Mouse (Mus musculus) forebrain, embryonic 12.5 days (tissue): ENCODE results near the gene Gm20388. TPM values are rescaled to one million over a fixed set of nuclear protein-coding genes. Genes with fewer than 3 reads are reported as not detected.

ENCODE experiments used
- ATAC-seq: fragments of 200-750 bp; cut with Nextera tagmentation; 2 replicates; pipeline ENCODE4 v1.8.0; 2017; ENCODE audit warnings: moderate TSS enrichment; ENCODE audit not compliant: low FRiP score
- H3K27ac ChIP-seq: fragments of 300-500 bp; sonication (generic); 2 replicates; pipeline ENCODE4 v1.5.1; 2016; ENCODE audit warnings: mild to moderate bottlenecking
- H3K27me3 ChIP-seq: fragments of 300-500 bp; sonication (generic); 2 replicates; pipeline ENCODE4 v1.6.1; 2016; ENCODE audit warnings: mild to moderate bottlenecking
- H3K36me3 ChIP-seq: fragments of 300-500 bp; sonication (generic); replicated peaks from 2 replicates; pipeline ENCODE4 v1.6.1; 2016; ENCODE audit warnings: mild to moderate bottlenecking
- H3K4me1 ChIP-seq: fragments of 300-500 bp; sonication (generic); 2 replicates; pipeline ENCODE4 v1.6.1; 2016
- H3K4me2 ChIP-seq: fragments of 300-500 bp; sonication (generic); 2 replicates; pipeline ENCODE4 v1.6.1; 2016; ENCODE audit warnings: mild to moderate bottlenecking, moderate library complexity
- H3K4me3 ChIP-seq: fragments of 300-500 bp; sonication (generic); replicated peaks from 2 replicates; pipeline ENCODE4 v1.5.1; 2016; ENCODE audit warnings: mild to moderate bottlenecking
- H3K9ac ChIP-seq: fragments of 300-500 bp; sonication (generic); 2 replicates; pipeline ENCODE4 v1.6.1; 2016; ENCODE audit warnings: mild to moderate bottlenecking
- H3K9me3 ChIP-seq: fragments of 300-500 bp; sonication (generic); 2 replicates; pipeline ENCODE4 v1.6.1; 2016
- WGBS: fragments of 180-500 bp; shearing (Covaris S2); methylation state at CpG from one replicate; pipeline ENCODE4 v1.1.7; 2016; 5-methylcytosine and 5-hydroxymethylcytosine counted together
- polyA plus RNA-seq: library from polyadenylated mRNA; unstranded; fragments of >200 nt; fragmentation: Nextera tagmentation; extraction: Ambion mirVana; gene quantifications from 2 replicates; pipeline ENCODE4 v1.2.1, GENCODE M21; 2016

The Gm20388 gene
- polyA plus RNA-seq, 1 experiment from 2014 or later = not detected

DNA sequence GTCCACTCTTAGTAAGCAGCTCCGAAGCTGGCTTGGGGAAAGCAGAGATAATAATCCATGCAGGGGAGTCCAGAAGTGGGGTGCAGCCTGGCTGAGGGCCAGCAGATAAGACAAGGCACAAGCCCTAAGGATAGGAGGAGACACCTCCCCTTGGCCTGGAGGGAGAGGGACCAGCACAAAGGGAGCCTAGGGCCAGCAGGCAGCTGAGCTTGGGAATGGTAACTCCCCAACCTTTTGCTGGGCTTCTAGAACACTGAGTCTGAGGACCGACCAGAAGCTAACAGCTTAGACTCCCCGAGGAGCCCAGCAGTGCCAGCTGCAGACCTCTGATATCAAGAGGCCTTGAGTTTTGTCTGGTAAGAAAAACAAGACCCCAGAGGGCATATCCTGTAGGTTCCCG, 433.5 kb downstream of the Gm20388 start:
- 25% methylated on average over 4 of the region's 4 CpGs for WGBS
- peaks cover 99% of the 10 kb centered on the region for H3K4me1 ChIP-seq
- no peaks in the 10 kb centered on the region for H3K36me3 ChIP-seq
- H3K9ac ChIP-seq = no peak overlapping the region
- no peaks in the 10 kb centered on the region for H3K9me3 ChIP-seq
- ATAC-seq = no peak
- peak overlapping the region; percentile 71 for H3K27ac ChIP-seq
- no peak overlapping the region for H3K4me3 ChIP-seq
- no peak overlapping the region for H3K4me2 ChIP-seq
- peaks cover 14% of the 10 kb centered on the region for H3K27me3 ChIP-seq

DNA sequence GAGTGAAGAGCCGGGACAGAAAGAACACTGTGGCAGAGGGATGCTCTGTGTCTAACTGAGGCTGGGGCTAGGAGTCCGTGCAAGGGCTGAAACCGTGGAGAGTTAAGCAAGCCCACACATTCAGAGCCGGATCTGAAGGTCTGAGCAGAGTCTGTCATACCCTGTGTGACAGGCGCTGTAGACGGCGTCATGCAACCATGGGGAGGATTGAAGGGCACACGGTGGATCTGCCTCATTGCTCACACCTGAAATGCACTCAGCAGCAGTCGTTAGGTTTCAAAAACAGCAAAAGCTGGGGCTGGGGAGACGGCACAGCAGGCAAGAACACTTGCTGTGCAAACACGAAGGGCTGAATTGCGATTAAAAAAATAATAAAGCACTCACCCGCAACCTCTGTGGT, 433.9 kb downstream of the Gm20388 start:
- Histone ChIP-seq H3K27me3 (peaks cover 14% of the 10 kb centered on the region), H3K36me3 (no peaks in the 10 kb centered on the region), H3K27ac (peak overlapping the region; percentile 65), H3K9me3 (no peaks in the 10 kb centered on the region), H3K4me1 (peaks cover 99% of the 10 kb centered on the region), H3K9ac (no peak overlapping the region), H3K4me3 (no peak overlapping the region), H3K4me2 (no peak overlapping the region)
- no peak for ATAC-seq
- WGBS = 26% methylated on average over 13 of the region's 13 CpGs

DNA sequence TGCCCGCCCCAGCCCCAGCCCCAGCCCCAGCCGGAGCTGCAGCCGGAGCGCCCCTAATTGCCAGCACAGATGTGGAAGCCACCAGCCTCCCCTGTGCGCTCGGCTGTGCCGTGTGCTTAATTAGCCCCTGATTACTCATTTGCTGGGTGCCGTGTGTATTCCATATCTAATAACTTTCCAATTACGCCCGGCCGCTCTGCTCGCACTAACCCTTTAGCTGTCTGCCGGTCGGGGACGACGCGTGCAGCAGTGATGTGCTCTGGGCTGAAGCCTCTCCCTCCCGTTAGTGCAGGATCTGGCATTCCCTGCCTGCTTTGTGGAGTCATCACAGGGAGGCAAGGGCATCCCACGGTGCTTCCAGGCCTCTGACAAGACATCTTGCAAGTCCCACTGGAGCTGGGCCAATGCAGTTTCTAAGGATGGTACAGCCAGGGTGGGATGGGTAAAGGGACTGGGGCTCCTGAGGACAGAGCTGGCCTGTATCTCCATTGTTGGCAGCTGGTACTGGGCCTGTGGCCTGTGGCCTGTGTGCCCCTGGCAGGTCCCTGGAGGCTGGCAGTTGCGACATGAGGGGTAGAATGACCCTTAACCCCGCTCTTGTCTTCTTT, 437.2 kb downstream of the Gm20388 start:
- Histone ChIP-seq H3K9me3 (no peaks in the 10 kb centered on the region), H3K4me2 (peak overlapping the region; percentile 17; the same call in 1 of the 2 replicates), H3K4me1 (peaks cover 89% of the 10 kb centered on the region), H3K4me3 (no peak overlapping the region), H3K36me3 (no peaks in the 10 kb centered on the region), H3K27ac (peak overlapping the region; percentile 91), H3K9ac (no peak overlapping the region; the same call in 1 of the 2 replicates), H3K27me3 (peaks cover 10% of the 10 kb centered on the region)
- peak; percentile 60 for ATAC-seq
- WGBS = 49% methylated on average over 21 of the region's 21 CpGs

DNA sequence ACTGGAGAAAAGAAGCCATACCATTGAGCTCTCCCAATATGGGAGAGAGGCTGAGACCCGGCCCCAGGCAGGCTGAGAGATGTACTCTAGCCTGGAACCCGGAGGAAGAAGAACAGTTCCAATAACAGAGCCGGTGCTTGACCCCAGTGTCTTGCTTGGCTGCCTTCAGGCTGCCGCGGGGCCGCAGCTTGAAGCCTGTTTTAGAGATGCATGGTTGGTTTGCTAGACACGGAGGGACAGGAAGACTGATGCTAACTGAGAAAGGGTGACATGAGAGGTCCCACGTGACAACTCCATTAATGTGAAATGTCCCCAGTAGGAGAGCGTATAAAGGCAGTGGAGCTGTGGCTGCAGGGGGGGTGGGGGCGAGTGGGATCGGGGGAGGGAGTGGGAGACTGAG, 438.3 kb downstream of the Gm20388 start:
- Histone ChIP-seq H3K9ac (0 out of 2 replicates have a peak overlapping the region, but pooled peaks have one; percentile 36), H3K9me3 (no peaks in the 10 kb centered on the region), H3K36me3 (no peaks in the 10 kb centered on the region), H3K4me2 (no peak overlapping the region), H3K27me3 (peaks cover 12% of the 10 kb centered on the region), H3K27ac (peak overlapping the region; percentile 91), H3K4me3 (no peak overlapping the region), H3K4me1 (peaks cover 89% of the 10 kb centered on the region)
- 32% methylated on average over 11 of the region's 11 CpGs for WGBS
- ATAC-seq = no peak

DNA sequence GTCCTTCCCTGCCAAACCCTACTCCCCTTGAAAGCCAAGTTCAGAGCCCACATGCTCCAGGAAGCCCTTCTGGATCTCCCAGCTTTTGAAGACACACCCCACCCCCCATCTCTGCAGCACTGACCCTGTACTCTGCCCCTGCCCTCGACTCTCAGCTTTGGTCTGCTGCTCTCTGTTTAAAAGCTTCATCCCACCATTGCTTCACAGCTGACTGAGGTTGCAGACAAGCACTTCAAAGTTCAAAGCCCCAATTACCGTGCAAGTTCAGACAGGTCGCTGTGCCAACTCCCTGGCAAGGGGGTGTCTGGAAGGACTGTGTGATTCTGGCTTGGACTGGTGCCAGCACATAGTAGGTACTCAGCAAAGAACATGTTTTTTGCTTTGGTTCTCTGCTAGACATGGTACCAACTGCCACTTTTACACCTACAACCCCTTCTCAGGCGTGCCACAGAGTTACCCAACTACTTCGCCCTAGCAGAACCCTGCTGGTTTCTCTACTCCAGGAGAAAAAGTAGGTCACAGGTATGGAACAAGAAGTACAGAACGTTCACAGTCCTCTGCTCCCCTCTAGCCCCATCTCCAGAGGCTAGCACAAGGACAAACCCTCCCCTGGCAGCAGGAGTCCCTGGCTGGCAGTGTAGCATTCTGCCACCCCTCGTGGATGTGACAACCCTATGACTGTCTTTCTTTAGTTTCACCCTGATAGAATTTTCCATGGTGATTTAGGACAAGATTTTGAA, 440.9 kb downstream of the Gm20388 start:
- Histone ChIP-seq H3K36me3 (no peaks in the 10 kb centered on the region), H3K9me3 (no peaks in the 10 kb centered on the region), H3K27ac (no peak overlapping the region), H3K4me1 (peaks cover 76% of the 10 kb centered on the region), H3K4me3 (no peak overlapping the region), H3K9ac (no peak overlapping the region), H3K4me2 (no peak overlapping the region), H3K27me3 (peaks cover 8% of the 10 kb centered on the region)
- ATAC-seq = no peak
- WGBS = 71% methylated on average over 7 of the region's 7 CpGs

DNA sequence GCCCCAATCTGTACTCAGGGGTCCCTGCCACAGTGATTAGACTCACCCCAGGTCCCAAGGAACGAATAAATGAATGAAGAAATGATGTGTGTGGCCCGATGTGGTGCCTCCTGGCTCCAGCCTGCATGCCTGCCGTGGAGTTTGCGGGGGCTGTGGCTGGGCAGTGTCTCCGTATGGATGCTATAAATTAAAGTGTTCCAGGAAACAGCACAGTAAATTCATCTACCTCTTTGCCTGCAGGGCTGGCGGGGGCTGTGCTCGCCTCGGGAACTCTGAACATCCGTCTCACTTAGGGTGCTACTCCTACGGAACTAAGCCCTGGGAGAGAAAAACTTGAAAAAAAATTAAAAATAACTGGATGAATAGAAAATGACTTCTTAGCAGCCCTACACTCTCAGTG, 441.5 kb downstream of the Gm20388 start:
- 84% methylated on average over 10 of the region's 10 CpGs for WGBS
- no peak for ATAC-seq
- H3K4me2 ChIP-seq = no peak overlapping the region
- no peak overlapping the region for H3K9ac ChIP-seq
- no peak overlapping the region for H3K27ac ChIP-seq
- H3K4me1 ChIP-seq = peaks cover 70% of the 10 kb centered on the region
- no peak overlapping the region for H3K4me3 ChIP-seq
- H3K27me3 ChIP-seq = peaks cover 7% of the 10 kb centered on the region; the same call in 1 of the 2 replicates
- H3K36me3 ChIP-seq = no peaks in the 10 kb centered on the region
- H3K9me3 ChIP-seq = no peaks in the 10 kb centered on the region

DNA sequence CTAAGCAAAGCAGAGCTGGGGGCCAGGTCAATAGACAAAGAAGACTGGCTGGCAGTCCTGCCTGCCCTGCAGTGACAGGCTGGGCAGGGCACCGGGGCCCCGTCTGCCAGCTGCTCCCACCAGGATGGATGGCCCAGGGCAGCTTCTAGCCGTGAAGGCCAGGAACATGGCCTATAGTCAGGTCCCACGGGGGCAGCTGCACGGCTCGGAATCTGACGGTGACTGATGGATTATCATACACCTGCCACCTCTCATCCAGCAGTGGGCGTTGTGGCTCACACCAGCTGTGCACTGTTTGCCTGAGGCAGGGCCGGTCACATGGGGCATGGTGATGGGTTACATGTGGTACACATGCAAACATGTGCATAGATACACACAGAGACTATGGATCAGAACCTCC, 445.4 kb downstream of the Gm20388 start:
- WGBS = 75% methylated on average over 9 of the region's 9 CpGs
- no peaks in the 10 kb centered on the region for H3K36me3 ChIP-seq
- peaks cover 7% of the 10 kb centered on the region; the same call in 1 of the 2 replicates for H3K27me3 ChIP-seq
- H3K4me3 ChIP-seq = no peak overlapping the region
- H3K4me2 ChIP-seq = no peak overlapping the region
- ATAC-seq = no peak
- H3K9ac ChIP-seq = no peak overlapping the region
- H3K9me3 ChIP-seq = no peaks in the 10 kb centered on the region
- H3K27ac ChIP-seq = no peak overlapping the region
- peaks cover 66% of the 10 kb centered on the region for H3K4me1 ChIP-seq

DNA sequence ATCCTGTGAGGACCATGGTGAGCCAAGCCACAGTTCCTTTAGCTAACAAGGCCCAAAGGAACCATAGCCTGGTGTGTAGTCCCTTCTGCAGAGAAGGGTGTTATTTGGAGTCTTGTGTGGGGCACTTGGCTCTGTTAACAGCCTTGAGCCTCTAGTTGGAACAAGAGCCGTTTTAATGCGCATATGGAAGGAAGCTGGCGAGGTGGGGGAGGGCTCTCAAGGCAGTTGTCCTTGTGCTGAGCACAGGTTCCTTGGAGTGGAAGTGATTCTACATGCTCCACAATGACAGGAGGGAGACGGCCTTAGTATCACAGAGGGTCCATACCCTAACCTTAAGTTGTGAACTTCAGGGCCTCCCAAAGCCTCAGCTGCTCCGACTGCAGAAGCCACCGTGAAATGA, 446.9 kb downstream of the Gm20388 start:
- Histone ChIP-seq H3K27me3 (peaks cover 7% of the 10 kb centered on the region; the same call in 1 of the 2 replicates), H3K4me1 (peaks cover 62% of the 10 kb centered on the region), H3K9ac (no peak overlapping the region), H3K36me3 (no peaks in the 10 kb centered on the region), H3K4me2 (no peak overlapping the region), H3K9me3 (no peaks in the 10 kb centered on the region), H3K27ac (no peak overlapping the region), H3K4me3 (no peak overlapping the region)
- ATAC-seq = no peak
- 77% methylated on average over 6 of the region's 6 CpGs for WGBS

DNA sequence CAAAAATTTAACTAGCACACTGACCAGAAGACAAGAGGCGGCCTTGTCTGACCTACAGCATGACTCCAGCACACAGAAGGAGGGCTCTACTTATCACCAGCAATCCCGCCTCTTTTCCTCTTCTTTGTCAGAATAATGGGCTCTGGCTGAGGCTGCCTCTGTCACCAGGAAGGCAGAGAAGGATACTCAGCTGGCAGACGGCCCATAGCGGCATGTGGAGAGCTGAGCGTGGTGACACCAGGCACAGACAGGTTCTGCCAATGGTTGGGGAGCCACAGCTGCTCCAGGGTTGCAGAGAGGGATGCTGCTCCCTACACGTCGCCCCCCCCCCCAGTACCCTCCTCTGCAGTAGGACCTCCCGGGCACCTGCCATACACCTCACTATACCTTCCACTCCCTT, 450.7 kb downstream of the Gm20388 start:
- Histone ChIP-seq H3K4me2 (no peak overlapping the region), H3K27me3 (no peaks in the 10 kb centered on the region; the same call in 1 of the 2 replicates), H3K4me3 (no peak overlapping the region), H3K36me3 (no peaks in the 10 kb centered on the region), H3K9ac (no peak overlapping the region), H3K4me1 (peaks cover 51% of the 10 kb centered on the region), H3K27ac (peak overlapping the region; percentile 32; the same call in 1 of the 2 replicates), H3K9me3 (no peaks in the 10 kb centered on the region)
- no peak for ATAC-seq
- 88% methylated on average over 8 of the region's 8 CpGs for WGBS

DNA sequence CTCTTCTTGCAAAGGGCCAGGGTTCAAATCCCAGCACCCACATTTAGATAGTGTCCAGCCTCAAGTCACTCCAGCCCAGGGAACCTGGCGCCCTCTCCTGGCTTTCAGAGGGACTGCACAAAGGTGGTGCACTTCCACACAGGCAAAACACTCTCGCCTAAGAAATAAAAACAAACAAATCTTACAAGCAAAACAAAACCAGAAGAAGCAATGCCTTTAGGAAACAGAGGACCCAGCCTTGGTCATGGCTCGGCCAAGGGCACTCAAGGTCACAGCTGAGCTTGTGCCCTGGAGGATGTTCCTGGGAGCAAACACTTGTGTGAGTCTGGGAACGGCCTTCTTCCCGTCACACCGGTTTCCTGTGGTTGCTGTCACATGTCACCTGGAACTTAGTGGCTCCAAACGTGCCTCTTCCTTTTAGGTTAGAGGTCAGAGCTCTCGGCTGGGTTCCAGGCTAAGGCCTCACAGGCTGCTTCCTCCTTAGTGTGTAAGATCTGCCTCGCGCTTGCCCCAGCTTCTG, 453.0 kb downstream of the Gm20388 start:
- Histone ChIP-seq H3K36me3 (no peaks in the 10 kb centered on the region), H3K4me3 (no peak overlapping the region), H3K27me3 (peaks cover 7% of the 10 kb centered on the region; the same call in 1 of the 2 replicates), H3K9ac (no peak overlapping the region), H3K9me3 (no peaks in the 10 kb centered on the region), H3K4me2 (no peak overlapping the region), H3K4me1 (peaks cover 52% of the 10 kb centered on the region), H3K27ac (peak overlapping the region; percentile 42; the same call in 1 of the 2 replicates)
- no peak for ATAC-seq
- WGBS = 67% methylated on average over 10 of the region's 10 CpGs

DNA sequence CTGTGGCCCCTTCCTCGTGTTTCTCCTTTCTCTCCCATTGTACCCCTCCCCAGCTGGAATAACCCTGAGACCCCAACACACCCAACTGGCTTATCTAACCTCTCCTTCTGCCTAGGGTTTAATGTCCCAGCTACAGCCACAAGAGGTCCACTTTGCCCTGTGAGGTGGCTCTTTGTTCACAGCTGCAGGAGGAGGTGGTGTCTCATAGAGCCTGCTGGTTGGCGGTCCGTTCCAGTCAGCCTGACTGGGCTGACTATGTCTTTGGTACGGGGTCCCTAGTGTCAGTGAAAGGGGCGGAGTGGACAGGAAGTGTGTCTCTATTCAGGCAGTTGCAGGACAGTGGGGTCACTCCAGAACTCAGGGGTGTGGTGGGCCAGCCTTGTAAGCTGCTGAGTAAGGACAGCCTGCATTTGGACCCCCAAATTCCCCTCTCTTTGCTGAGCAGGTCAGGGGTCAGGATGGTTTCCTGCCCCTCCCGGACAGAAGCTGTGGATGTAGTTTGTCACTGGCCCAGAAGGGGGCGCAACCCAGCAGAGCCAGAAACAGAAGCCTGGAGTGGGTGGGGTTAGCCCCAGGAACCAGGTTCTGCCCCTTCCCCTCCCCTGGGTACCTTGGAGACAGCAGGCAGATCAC, 453.6 kb downstream of the Gm20388 start:
- Histone ChIP-seq H3K9me3 (no peaks in the 10 kb centered on the region), H3K27me3 (peaks cover 7% of the 10 kb centered on the region; the same call in 1 of the 2 replicates), H3K27ac (peak overlapping the region; percentile 42; the same call in 1 of the 2 replicates), H3K4me2 (no peak overlapping the region), H3K9ac (no peak overlapping the region), H3K36me3 (no peaks in the 10 kb centered on the region), H3K4me1 (peaks cover 57% of the 10 kb centered on the region), H3K4me3 (no peak overlapping the region)
- 45% methylated on average over 7 of the region's 7 CpGs for WGBS
- ATAC-seq = no peak

DNA sequence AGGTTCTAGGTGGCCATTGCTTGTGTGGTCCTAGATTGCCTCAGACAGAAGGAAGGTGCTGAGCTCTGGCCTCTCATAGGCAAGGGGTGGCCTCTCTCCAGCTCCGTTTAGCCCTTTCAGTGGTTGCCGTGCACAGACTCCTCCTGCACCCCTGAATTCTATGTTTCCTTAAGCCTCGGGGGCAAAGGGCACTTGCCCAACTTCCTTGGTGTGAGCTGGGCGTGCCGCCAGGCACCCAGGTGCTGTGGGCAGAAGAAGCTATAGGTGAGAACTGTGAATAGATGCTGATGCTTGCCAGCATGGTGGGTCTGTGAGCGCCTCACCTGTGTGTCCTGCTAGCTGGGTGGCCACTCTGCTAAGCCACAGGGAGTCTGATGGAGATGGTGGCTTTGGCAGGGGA, 456.2 kb downstream of the Gm20388 start:
- ATAC-seq = no peak
- peaks cover 47% of the 10 kb centered on the region for H3K4me1 ChIP-seq
- H3K4me2 ChIP-seq = no peak overlapping the region
- no peaks in the 10 kb centered on the region for H3K36me3 ChIP-seq
- 89% methylated on average over 6 of the region's 6 CpGs for WGBS
- H3K27me3 ChIP-seq = peaks cover 10% of the 10 kb centered on the region; the same call in 1 of the 2 replicates
- H3K4me3 ChIP-seq = no peak overlapping the region
- no peaks in the 10 kb centered on the region for H3K9me3 ChIP-seq
- H3K9ac ChIP-seq = peak overlapping the region; percentile 17; the same call in 1 of the 2 replicates
- no peak overlapping the region for H3K27ac ChIP-seq
